Mouse (Mus musculus): ENCODE results near the gene Rpl41. TPM values are rescaled to one million over a fixed set of nuclear protein-coding genes. Genes with fewer than 3 reads are reported as not detected.
A peak's percentile ranks its signal among the peaks of the same experiment; 100 is the strongest.

The Rpl41 gene
- 2,032 and 2,064 TPM in 2 replicates for polyA plus RNA-seq (2015; fragmentation: Nextera tagmentation; extraction: Ambion mirVana)

DNA sequence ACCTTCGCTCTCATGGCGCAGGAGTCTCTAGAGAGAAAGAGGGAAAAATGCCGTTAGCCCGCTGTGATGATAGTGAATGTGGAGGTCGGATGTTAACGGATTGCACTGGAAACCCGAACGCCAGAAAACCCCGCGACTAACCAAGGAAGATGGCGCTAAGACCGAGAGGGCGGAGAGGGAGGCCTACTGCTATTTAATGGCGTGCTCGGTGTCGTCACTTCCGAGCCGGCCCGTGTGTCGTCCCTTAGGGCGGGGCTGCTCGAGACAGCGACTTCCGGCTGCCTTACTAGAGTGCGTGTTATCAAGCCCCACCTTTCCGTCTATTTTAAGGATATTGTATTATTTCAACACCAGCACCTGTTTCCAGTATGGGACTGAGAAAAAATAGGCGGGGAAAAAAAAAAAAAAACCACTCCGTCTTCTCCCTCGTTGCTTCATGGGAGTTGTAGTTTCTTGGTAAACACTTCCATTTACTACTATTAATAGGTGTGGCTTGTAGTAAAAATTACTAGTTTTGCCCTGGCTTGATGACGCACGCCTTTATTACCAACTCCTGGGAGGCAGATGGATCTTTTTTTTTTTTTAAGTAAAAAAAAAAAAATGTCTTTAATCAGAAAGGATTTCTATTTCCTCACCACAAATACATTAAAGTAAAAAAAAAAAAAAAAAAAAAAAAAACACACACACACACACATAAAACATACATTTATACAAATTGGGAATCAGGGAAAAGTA lies at the start of gene Rpl41:
Gene Rpl41, minus strand, starts transcription at position 359 of the 735 bp plus-strand sequence.
- H3K4me2 ChIP-seq (ENCODE audit: low read length): peak within 1 kb of the TSS; percentile 80
- H3K4me3 ChIP-seq (replicated peaks; ENCODE audit: low read length): peak within 1 kb of the TSS; percentile 83
- H3K9me3 ChIP-seq (ENCODE audit: control insufficient read depth, low read length): no peaks in the 10 kb centered on the region
- peak within 1 kb of the TSS; percentile 83 for H3K9ac ChIP-seq (replicated peaks; ENCODE audit: low read depth, low read length)
- WGBS: 0% methylated on average over 31 of the region's 31 CpGs
- peak within 1 kb of the TSS; percentile 92 for H3K27ac ChIP-seq (ENCODE audit: low read length)
- peaks cover 10% of the 10 kb centered on the region for H3K4me1 ChIP-seq (replicated peaks; ENCODE audit: control insufficient read depth, insufficient read depth, low read length)
- no peaks in the 10 kb centered on the region for H3K27me3 ChIP-seq (replicated peaks; ENCODE audit: control insufficient read depth, insufficient read depth, low read length)
- H3K36me3 ChIP-seq (ENCODE audit: control insufficient read depth, insufficient read depth): peaks cover 10% of the 10 kb centered on the region; the same call in 1 of the 2 replicates
- peak; percentile 92 for ATAC-seq

- Histone ChIP-seq H3K27me3 (replicated peaks; ENCODE audit: control insufficient read depth, insufficient read depth, low read length) (no peaks in the 10 kb centered on the region), H3K9ac (replicated peaks; ENCODE audit: low read depth, low read length) (no peak overlapping the region), H3K27ac (ENCODE audit: low read length) (no peak overlapping the region), H3K4me3 (replicated peaks; ENCODE audit: low read length) (no peak overlapping the region), H3K36me3 (ENCODE audit: control insufficient read depth, insufficient read depth) (no peaks in the 10 kb centered on the region), H3K4me2 (ENCODE audit: low read length) (no peak overlapping the region), H3K9me3 (ENCODE audit: control insufficient read depth, low read length) (no peaks in the 10 kb centered on the region), H3K4me1 (replicated peaks; ENCODE audit: control insufficient read depth, insufficient read depth, low read length) (no peaks in the 10 kb centered on the region)
- ATAC-seq: no peak
- WGBS: 84% methylated on average over 2 of the region's 2 CpGs
Measured at GRCm38 (mm10) chr10:128598476-128598875, 49.4 kb upstream of the Rpl41 start.

- ATAC-seq: no peak
- H3K27ac ChIP-seq (ENCODE audit: low read length): no peak overlapping the region
- WGBS: 37% methylated on average over 5 of the region's 5 CpGs
Measured at GRCm38 (mm10) chr10:128592797-128593196, 43.7 kb upstream of the Rpl41 start.

DNA sequence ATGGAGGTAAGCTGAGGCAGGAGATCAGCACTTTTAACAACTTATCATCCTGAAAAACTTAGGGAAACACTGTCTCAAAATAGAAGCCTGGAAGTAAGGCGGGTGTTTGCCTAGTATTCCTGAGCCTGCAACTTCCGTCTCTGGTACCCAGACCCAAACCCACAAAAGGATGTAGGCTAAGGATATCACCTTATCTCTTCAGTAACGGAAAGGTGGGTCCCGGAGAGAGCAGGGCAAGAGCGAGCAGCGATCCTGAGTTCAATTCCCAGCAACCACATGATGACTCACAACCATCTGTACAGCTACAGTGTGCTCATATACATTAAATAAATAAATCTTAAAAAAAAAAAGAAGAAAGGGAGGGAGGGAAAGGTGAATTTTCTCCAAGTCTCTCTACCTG lies 42.3 kb upstream of the Rpl41 start:
- WGBS: 94% methylated on average over 6 of the region's 6 CpGs

More at GRCm38 (mm10) chr10:128592797-128593196, 43.7 kb upstream of the Rpl41 start:
- no peak overlapping the region for H3K4me2 ChIP-seq (ENCODE audit: low read length)
- no peaks in the 10 kb centered on the region for H3K36me3 ChIP-seq (ENCODE audit: control insufficient read depth, insufficient read depth)
- no peak overlapping the region for H3K9ac ChIP-seq (replicated peaks; ENCODE audit: low read depth, low read length)
- H3K4me1 ChIP-seq (replicated peaks; ENCODE audit: control insufficient read depth, insufficient read depth, low read length): peaks cover 8% of the 10 kb centered on the region
- H3K9me3 ChIP-seq (ENCODE audit: control insufficient read depth, low read length): no peaks in the 10 kb centered on the region
- H3K4me3 ChIP-seq (replicated peaks; ENCODE audit: low read length): no peak overlapping the region
- peaks cover 18% of the 10 kb centered on the region for H3K27me3 ChIP-seq (replicated peaks; ENCODE audit: control insufficient read depth, insufficient read depth, low read length)

DNA sequence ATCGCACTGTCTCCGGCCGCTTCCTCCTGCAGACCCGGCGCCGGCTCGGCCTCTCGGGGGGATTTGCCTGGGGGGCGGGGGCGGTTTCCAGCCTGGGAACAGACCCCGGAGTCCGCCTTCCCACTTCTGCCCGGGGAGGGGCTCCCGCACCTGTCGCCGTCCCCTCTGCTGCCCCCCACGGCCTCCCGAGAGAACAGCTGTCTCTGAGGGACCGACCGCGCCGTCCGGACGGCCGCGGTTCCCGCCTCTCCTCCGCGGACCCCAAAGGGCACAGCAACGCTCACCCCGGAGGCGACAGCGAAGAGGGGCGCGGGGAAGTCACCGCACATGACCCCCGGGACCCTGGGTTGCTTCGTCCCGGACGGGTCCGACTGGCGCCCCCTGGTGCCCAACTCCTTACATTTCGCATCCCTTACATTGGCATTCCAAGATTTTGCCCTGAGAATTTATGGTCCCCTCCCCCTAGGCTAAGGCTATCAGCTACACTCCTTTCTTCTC lies 41.1 kb upstream of the Rpl41 start:
- WGBS: under 1% methylated on average over 43 of the region's 43 CpGs
- H3K27me3 ChIP-seq (replicated peaks; ENCODE audit: control insufficient read depth, insufficient read depth, low read length): peaks cover 21% of the 10 kb centered on the region
- H3K4me2 ChIP-seq (ENCODE audit: low read length): peak overlapping the region; percentile 95
- no peaks in the 10 kb centered on the region for H3K36me3 ChIP-seq (ENCODE audit: control insufficient read depth, insufficient read depth)
- peak overlapping the region; percentile 52 for H3K4me3 ChIP-seq (replicated peaks; ENCODE audit: low read length)
- no peak overlapping the region for H3K27ac ChIP-seq (ENCODE audit: low read length)
- peak; percentile 64 for ATAC-seq
- H3K9ac ChIP-seq (replicated peaks; ENCODE audit: low read depth, low read length): peak overlapping the region; percentile 55
- H3K9me3 ChIP-seq (ENCODE audit: control insufficient read depth, low read length): no peaks in the 10 kb centered on the region
- H3K4me1 ChIP-seq (replicated peaks; ENCODE audit: control insufficient read depth, insufficient read depth, low read length): peaks cover 8% of the 10 kb centered on the region

More for the DNA sequence above, 42.3 kb upstream of the Rpl41 start:
- Histone ChIP-seq H3K9ac (replicated peaks; ENCODE audit: low read depth, low read length) (no peak overlapping the region), H3K36me3 (ENCODE audit: control insufficient read depth, insufficient read depth) (no peaks in the 10 kb centered on the region), H3K4me1 (replicated peaks; ENCODE audit: control insufficient read depth, insufficient read depth, low read length) (peaks cover 8% of the 10 kb centered on the region), H3K27me3 (replicated peaks; ENCODE audit: control insufficient read depth, insufficient read depth, low read length) (peaks cover 21% of the 10 kb centered on the region), H3K27ac (ENCODE audit: low read length) (no peak overlapping the region), H3K4me2 (ENCODE audit: low read length) (no peak overlapping the region), H3K4me3 (replicated peaks; ENCODE audit: low read length) (no peak overlapping the region), H3K9me3 (ENCODE audit: control insufficient read depth, low read length) (no peaks in the 10 kb centered on the region)
- no peak for ATAC-seq

DNA sequence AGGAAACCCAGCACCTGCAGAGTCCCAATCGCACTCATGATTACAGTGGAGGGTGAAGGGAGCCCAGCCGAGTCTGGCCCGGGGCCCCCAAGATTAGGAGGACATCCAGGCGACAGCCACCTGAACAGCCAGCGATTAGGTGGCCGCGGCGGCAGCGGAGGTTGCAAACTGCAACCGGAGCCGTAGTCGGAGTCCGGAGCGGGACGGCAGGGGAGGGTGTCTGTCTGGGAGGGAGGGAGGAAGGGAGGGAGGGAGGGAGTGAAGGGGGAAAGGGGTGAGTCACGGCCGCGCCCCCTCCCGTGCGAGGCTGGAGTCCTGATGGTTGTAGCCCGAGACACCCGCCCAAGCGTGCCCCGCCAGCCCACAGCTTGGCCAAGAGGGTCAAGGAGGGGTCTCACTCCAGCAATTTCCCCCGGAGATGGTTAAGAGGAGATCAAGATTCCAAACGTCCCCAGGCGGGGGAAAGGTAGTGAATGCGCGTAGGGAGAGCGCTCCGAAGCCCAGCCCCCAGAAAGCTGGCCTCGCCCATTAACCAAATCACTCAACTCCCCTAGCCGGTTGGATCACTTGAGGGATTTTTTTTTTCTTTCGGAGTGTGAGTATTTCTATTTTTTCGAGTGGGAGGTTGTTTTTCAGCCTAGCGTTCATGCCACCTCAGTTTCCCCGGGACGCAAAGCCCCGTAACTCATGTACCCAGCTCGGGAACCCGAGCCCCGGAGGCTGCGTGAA lies 40.5 kb upstream of the Rpl41 start, which contains the start of gene Erbb3:
Gene Erbb3, minus strand, starts transcription at position 189 of the 729 bp plus-strand sequence.
- H3K27me3 ChIP-seq (replicated peaks; ENCODE audit: control insufficient read depth, insufficient read depth, low read length): peaks cover 21% of the 10 kb centered on the region
- WGBS: 0% methylated on average over 43 of the region's 43 CpGs

DNA sequence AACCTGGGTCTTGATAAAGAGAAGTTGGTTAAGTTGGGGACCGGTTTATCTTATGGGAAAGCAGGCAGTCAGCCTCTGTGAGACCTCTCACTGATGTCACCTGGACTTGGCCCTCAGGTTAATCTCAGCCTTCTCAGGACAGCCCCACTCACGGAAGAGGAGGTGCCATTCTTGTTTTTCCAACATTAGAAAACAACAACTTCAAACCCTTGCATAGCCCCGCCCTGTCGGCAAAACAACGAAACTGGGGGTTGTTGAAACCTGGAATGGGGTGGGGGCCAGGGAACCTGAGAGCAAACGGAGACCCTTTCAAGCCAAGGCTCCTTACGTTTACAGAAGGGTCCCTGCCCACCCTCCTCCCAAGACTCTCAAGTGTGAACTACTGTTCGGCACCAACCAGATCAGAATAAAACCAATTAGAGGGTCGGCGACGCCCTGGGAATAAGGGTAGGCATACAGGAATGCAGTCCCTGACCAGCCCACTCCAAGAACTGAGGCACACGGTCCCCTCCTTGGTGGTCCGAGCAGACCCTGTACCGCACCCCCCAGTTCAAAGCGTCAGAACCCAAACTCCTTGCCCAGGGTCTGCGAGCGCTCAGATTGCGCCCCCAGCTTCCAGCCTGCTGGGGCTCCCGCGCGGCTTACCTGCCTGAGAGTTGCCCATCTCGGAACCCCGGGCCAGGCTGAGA lies 39.8 kb upstream of the Rpl41 start:
- H3K27me3 ChIP-seq (replicated peaks; ENCODE audit: control insufficient read depth, insufficient read depth, low read length): peaks cover 21% of the 10 kb centered on the region
- ATAC-seq: no peak; the same call in 1 of the 2 replicates
- H3K4me3 ChIP-seq (replicated peaks; ENCODE audit: low read length): peak overlapping the region; percentile 52
- no peak overlapping the region for H3K27ac ChIP-seq (ENCODE audit: low read length)
- H3K9ac ChIP-seq (replicated peaks; ENCODE audit: low read depth, low read length): no peak overlapping the region
- peaks cover 8% of the 10 kb centered on the region for H3K4me1 ChIP-seq (replicated peaks; ENCODE audit: control insufficient read depth, insufficient read depth, low read length)
- H3K4me2 ChIP-seq (ENCODE audit: low read length): peak overlapping the region; percentile 95
- 4% methylated on average over 23 of the region's 23 CpGs for WGBS
- H3K9me3 ChIP-seq (ENCODE audit: control insufficient read depth, low read length): no peaks in the 10 kb centered on the region
- H3K36me3 ChIP-seq (ENCODE audit: control insufficient read depth, insufficient read depth): no peaks in the 10 kb centered on the region

More for the DNA sequence above, 40.5 kb upstream of the Rpl41 start, which contains the start of gene Erbb3:
- H3K9ac ChIP-seq (replicated peaks; ENCODE audit: low read depth, low read length): peak within 1 kb of the TSS; percentile 55
- no peak within 1 kb of the TSS for H3K27ac ChIP-seq (ENCODE audit: low read length)
- peak; percentile 45 for ATAC-seq
- H3K4me1 ChIP-seq (replicated peaks; ENCODE audit: control insufficient read depth, insufficient read depth, low read length): peaks cover 8% of the 10 kb centered on the region
- no peaks in the 10 kb centered on the region for H3K36me3 ChIP-seq (ENCODE audit: control insufficient read depth, insufficient read depth)
- H3K9me3 ChIP-seq (ENCODE audit: control insufficient read depth, low read length): no peaks in the 10 kb centered on the region
- H3K4me3 ChIP-seq (replicated peaks; ENCODE audit: low read length): peak within 1 kb of the TSS; percentile 52
- peak within 1 kb of the TSS; percentile 95 for H3K4me2 ChIP-seq (ENCODE audit: low read length)

DNA sequence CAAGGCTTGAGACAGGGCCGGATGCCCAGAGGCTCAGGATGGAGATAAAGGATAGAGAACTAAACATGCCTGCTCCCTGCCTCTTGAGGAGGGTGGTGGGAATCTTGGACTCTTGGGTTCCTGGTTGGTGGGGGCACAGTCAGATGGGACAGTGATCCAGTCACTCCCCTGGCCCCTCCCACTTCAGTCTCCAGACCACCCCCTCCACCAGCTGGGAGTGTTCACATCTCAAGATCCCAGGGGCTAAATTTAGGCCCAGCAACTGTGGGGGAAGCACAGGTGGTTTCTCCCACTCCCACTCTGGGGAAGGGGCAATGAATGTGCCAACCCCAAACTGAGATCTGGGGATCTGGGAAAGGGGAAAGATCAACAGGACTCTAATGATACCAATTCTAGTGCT lies 39.0 kb upstream of the Rpl41 start:
- Histone ChIP-seq H3K4me1 (replicated peaks; ENCODE audit: control insufficient read depth, insufficient read depth, low read length) (peaks cover 8% of the 10 kb centered on the region), H3K27ac (ENCODE audit: low read length) (no peak overlapping the region), H3K9ac (replicated peaks; ENCODE audit: low read depth, low read length) (no peak overlapping the region), H3K27me3 (replicated peaks; ENCODE audit: control insufficient read depth, insufficient read depth, low read length) (peaks cover 21% of the 10 kb centered on the region), H3K4me2 (ENCODE audit: low read length) (no peak overlapping the region), H3K9me3 (ENCODE audit: control insufficient read depth, low read length) (no peaks in the 10 kb centered on the region), H3K4me3 (replicated peaks; ENCODE audit: low read length) (no peak overlapping the region), H3K36me3 (ENCODE audit: control insufficient read depth, insufficient read depth) (no peaks in the 10 kb centered on the region)
- no peak for ATAC-seq
- WGBS: 7% methylated on average over 1 of the region's 1 CpGs

DNA sequence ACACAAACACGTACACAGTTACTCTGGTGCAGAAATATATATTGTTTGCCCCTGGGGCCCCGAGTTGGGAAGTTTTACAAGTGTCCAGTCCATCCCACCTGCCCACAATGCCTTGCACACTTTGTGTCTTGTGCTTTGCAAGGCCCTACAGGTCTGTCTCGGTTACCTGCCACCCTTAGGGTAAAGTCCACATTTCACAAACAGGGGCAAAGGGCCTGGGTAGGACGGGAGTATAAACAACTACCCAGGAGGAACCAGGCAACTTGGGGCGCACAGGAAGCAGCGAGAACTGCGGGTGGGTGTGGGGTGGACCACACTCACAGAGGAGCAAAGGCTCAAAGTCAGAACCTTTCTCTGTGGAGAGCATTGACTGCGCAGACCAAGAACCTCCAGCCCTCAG lies 38.6 kb upstream of the Rpl41 start:
- no peak overlapping the region for H3K4me3 ChIP-seq (replicated peaks; ENCODE audit: low read length)
- peaks cover 21% of the 10 kb centered on the region for H3K27me3 ChIP-seq (replicated peaks; ENCODE audit: control insufficient read depth, insufficient read depth, low read length)
- H3K9me3 ChIP-seq (ENCODE audit: control insufficient read depth, low read length): no peaks in the 10 kb centered on the region
- no peak for ATAC-seq
- no peak overlapping the region for H3K9ac ChIP-seq (replicated peaks; ENCODE audit: low read depth, low read length)
- 62% methylated on average over 8 of the region's 8 CpGs for WGBS
- H3K4me2 ChIP-seq (ENCODE audit: low read length): no peak overlapping the region
- H3K27ac ChIP-seq (ENCODE audit: low read length): no peak overlapping the region
- H3K36me3 ChIP-seq (ENCODE audit: control insufficient read depth, insufficient read depth): no peaks in the 10 kb centered on the region
- H3K4me1 ChIP-seq (replicated peaks; ENCODE audit: control insufficient read depth, insufficient read depth, low read length): peaks cover 8% of the 10 kb centered on the region

Measured in forebrain, embryonic 16.5 days (tissue).